Mouse (Mus musculus) kidney, adult 11 months (tissue): ENCODE data around the gene Cyp21a1.
A peak's percentile ranks its signal among the peaks of the same experiment; 100 is the strongest.
"Not testable (repeated sequence)": the region's sequence is repeated elsewhere in the genome, so short reads cannot be mapped to it uniquely, and the experiment has no call there.

Experiments
- DNase-seq: peaks from one replicate; pipeline ENCODE4 v3.0.0; 2022

Cyp21a1 gene

GRCm38 (mm10) chr17:34804301-34804700 lies at the start of gene Cyp21a1:
Gene Cyp21a1, minus strand, starts transcription at chr17:34804561.
- DNase-seq = not testable (repeated sequence)

- no peak for DNase-seq
Measured at GRCm38 (mm10) chr17:34853511-34853910, 49.1 kb upstream of the Cyp21a1 start.

- DNase-seq = no peak
Measured at GRCm38 (mm10) chr17:34850517-34851125, 46.3 kb upstream of the Cyp21a1 start.

GRCm38 (mm10) chr17:34849722-34850516 lies 45.6 kb upstream of the Cyp21a1 start, which contains the start of the genes Skiv2l and Nelfe:
Gene Skiv2l, minus strand, starts transcription at chr17:34850210.
Gene Nelfe, plus strand, starts transcription at chr17:34850391.
- DNase-seq = peak; percentile 96

DNA sequence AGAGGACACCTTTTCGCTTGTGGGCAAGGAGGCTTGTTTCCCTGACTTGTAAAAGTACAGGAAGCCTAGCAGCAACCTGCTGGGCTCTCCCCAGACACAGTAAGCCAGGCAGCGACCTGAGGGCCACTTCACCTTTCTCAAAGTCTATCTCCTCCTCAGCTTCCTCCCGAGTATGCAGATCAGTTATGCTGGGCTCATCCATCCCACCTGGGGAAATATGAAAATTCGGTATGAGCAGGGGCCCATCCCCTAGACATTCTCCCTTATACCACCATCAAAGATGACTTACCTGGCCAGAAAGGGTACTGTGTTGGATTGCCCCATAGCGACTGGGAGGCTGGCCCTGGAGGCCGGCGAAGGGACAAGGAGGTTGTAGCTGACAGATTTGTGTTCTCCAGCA lies 43.3 kb upstream of the Cyp21a1 start:
- no peak for DNase-seq

GRCm38 (mm10) chr17:34847192-34847591 lies 42.8 kb upstream of the Cyp21a1 start:
- DNase-seq = no peak

- no peak for DNase-seq
Measured at GRCm38 (mm10) chr17:34844884-34845283, 40.5 kb upstream of the Cyp21a1 start.

DNA sequence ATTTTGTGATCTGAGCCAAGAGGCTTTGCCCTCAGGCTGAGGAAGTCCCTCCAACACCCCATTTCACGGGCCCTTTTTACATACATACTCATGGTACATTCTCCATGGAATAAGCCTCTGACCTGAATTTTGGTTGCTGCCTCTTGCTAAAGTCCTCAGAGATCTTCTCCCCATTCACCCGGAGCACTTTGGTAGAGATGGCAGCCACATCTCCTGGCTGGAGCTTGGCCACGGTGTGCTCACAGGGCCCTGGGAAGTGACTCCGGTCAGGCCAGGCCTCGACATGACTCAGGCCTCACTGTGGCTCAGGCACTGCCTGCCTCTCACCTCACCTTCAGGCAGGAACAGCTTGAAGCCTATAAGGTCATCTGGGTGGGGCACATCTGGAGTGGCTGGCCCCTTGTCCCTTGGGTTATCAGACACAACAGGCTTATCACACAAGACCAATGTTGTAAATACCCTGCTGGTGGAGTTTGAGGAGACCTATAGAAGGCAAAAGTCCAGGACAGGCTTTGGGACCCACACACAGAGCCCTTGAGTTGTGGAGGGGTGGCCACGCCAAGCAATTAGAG lies 36.5 kb upstream of the Cyp21a1 start:
- no peak for DNase-seq

- no peak for DNase-seq
Measured at GRCm38 (mm10) chr17:34838785-34839184, 34.4 kb upstream of the Cyp21a1 start.

DNA sequence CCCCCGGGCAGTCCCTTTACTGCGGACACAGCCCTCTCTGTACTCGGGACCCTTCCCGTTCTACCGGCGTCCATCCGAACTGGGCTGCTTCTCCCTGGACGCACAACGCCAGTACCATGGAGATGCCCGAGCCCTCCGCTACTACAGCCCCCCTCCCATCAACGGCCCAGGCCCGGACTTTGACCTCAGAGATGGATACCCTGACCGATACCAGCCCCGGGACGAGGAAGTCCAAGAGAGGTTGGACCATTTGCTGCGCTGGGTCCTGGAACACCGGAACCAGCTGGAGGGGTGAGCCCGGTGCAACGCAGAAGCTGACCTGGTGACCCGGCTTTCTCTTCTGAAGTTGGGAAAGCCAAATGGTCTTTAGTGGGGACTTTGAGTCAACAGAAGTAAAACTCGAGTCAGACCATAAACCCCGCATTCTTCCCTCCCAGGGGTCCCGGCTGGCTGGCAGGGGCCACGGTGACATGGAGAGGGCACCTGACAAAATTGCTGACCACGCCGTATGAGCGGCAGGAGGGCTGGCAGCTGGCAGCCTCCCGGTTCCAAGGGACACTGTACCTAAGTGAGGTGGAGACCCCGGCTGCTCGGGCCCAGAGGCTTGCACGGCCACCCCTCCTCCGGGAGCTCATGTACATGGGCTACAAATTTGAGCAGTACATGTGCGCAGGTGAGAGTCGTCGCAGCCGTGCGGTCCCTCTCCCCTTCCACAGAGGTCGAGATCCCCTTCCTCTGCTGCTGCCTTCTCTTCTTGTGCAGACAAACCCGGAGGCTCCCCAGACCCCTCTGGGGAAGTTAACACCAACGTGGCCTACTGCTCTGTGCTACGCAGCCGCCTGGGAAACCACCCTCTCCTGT lies 33.3 kb upstream of the Cyp21a1 start:
- peak; percentile 41 for DNase-seq

GRCm38 (mm10) chr17:34836856-34837221 lies 32.5 kb upstream of the Cyp21a1 start, which contains the start of the genes Stk19 and Dxo:
Gene Stk19, minus strand, starts transcription at chr17:34836945.
Gene Dxo, plus strand, starts transcription at chr17:34837019.
- peak; percentile 95 for DNase-seq

GRCm38 (mm10) chr17:34836155-34836855 lies 31.9 kb upstream of the Cyp21a1 start:
- DNase-seq = no peak

- not testable (repeated sequence) for DNase-seq
Measured at GRCm38 (mm10) chr17:34830776-34831175, 26.4 kb upstream of the Cyp21a1 start.

GRCm38 (mm10) chr17:34814818-34815370 lies 10.5 kb upstream of the Cyp21a1 start:
- no peak for DNase-seq

- DNase-seq = not testable (repeated sequence)
Measured at GRCm38 (mm10) chr17:34813747-34814146, 9.4 kb upstream of the Cyp21a1 start.

DNA sequence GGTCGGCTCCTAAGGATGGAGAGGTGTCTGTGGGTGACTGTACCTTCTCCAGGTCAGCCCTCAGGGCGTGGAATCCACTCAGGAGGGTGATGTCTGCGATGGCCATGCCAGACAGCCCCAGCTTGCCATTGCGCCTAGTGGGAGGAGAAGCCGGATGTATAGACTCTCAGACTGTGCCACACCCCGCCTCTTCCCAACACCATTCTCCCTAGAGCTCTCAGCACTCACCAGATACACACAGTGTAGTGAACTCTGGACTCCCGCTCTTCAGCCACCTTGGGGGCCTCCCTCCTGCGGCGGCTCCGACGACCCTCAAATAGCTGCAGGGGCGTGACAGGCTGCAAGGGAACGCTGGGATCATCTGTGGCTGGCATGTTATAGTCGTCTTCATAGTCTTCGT lies 6.9 kb upstream of the Cyp21a1 start:
- DNase-seq = no peak

- not testable (repeated sequence) for DNase-seq
Measured at GRCm38 (mm10) chr17:34810811-34811210, 6.5 kb upstream of the Cyp21a1 start.

DNA sequence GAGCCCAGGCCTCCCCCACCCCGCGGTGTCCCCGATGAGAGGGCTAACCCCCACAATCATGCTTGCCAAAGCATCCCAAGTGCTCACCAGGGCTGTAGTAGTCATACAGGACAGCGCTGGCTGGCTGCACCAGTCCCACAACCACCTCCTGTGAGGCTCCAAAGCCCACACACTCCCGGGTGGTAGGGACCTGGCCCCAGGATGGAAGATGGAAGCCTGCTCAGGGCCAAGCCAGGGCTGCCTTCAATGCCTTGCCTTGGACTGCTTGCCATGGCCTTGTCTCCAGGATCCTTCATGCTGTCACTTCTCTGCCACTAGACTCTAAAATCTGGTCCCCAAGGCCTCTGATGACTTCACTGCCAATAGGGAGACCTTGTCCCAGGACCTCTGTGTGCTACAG lies 6.0 kb upstream of the Cyp21a1 start:
- DNase-seq = not testable (repeated sequence)

DNA sequence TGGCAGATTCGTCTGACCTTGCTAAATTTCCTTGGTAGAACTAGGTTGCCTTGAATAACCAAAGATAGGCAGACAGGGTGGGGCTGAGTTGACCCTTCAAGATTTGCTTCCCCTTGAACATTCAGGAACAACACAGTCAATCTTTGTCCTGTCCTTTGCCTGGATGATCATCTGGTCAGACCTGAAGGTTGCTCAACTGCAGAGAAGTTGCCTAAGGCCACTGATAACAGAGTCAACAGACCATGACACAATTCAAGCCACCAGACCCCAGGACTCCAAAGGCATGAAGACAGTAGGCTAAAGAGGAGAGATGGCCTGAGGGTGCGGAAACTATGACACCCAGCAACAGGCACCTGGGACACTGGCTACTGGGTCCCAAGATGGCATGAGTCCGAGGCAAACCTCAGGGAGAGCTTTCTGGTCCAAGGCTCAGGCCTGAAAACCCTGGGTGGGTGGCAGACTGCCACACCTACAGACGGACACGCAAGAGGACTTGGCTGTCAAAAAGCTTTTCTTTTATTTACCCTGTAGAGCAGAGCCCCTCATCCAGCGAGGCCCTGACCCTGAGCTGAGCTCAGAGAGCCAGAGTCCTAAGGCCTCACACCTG lies 4.3 kb upstream of the Cyp21a1 start:
- no peak for DNase-seq

GRCm38 (mm10) chr17:34807176-34807575 lies 2.8 kb upstream of the Cyp21a1 start:
- DNase-seq = no peak

- no peak for DNase-seq
Measured at GRCm38 (mm10) chr17:34804871-34805562, 656 bp upstream of the Cyp21a1 start.
